Mouse (Mus musculus): ENCODE results near the gene Ano4.

- TF ChIP-seq CTCF (IDR thresholded peaks at IDR 0.05; ENCODE audit: borderline replicate concordance, extremely low read depth, insufficient read depth, insufficient read length) (no peak), POLR2A (IDR thresholded peaks at IDR 0.05; ENCODE audit: borderline replicate concordance, extremely low read depth, insufficient read depth, insufficient read length, poor library complexity, severe bottlenecking) (no peak)
Observed at GRCm38 (mm10) chr10:89307566-89307965, 37.0 kb downstream of the Ano4 start.
